Mouse (Mus musculus) c-Kit-positive CD71-positive TER-119-negative erythroid progenitor cells, embryonic 14.5 days (primary cell): ENCODE measurements around the gene Nr1i2.
A peak's percentile ranks its signal among the peaks of the same experiment; 100 is the strongest.
"Not testable (repeated sequence)": the region's sequence is repeated elsewhere in the genome, so short reads cannot be mapped to it uniquely, and the experiment has no call there.

Experiments
- DNase-seq: peaks from one replicate; pipeline ENCODE4 v3.0.0-alpha.2; 2013; ENCODE audit warnings: low read depth

Nr1i2 gene

GRCm38 (mm10) chr16:38294685-38295348 is at the start of gene Nr1i2:
TSS of gene Nr1i2 (minus strand) at chr16:38294824.
- no peak for DNase-seq

- DNase-seq = no peak
Observed at GRCm38 (mm10) chr16:38341396-38342324, 47.0 kb upstream of the Nr1i2 start, which contains the start of gene Maats1. TSS of gene Maats1 (minus strand) at chr16:38342143.

GRCm38 (mm10) chr16:38338077-38338476 is 43.5 kb upstream of the Nr1i2 start:
- not testable (repeated sequence) for DNase-seq

- no peak for DNase-seq
Observed at GRCm38 (mm10) chr16:38334431-38334830, 39.8 kb upstream of the Nr1i2 start.

GRCm38 (mm10) chr16:38329340-38329739 is 34.7 kb upstream of the Nr1i2 start:
- no peak for DNase-seq

GRCm38 (mm10) chr16:38326778-38327397 is 32.3 kb upstream of the Nr1i2 start:
- no peak for DNase-seq

GRCm38 (mm10) chr16:38324311-38324710 is 29.7 kb upstream of the Nr1i2 start:
- DNase-seq = no peak

GRCm38 (mm10) chr16:38321452-38321935 is 26.9 kb upstream of the Nr1i2 start:
- DNase-seq = peak; percentile 48

GRCm38 (mm10) chr16:38319087-38319486 is 24.5 kb upstream of the Nr1i2 start:
- no peak for DNase-seq

- no peak for DNase-seq
Observed at GRCm38 (mm10) chr16:38318492-38318891, 23.9 kb upstream of the Nr1i2 start.

GRCm38 (mm10) chr16:38308195-38308594 is 13.6 kb upstream of the Nr1i2 start:
- no peak for DNase-seq

- DNase-seq = no peak
Observed at GRCm38 (mm10) chr16:38307651-38308050, 13.0 kb upstream of the Nr1i2 start.

- DNase-seq = no peak
Observed at GRCm38 (mm10) chr16:38307221-38307605, 12.6 kb upstream of the Nr1i2 start.

GRCm38 (mm10) chr16:38306571-38307220 is 12.1 kb upstream of the Nr1i2 start:
- DNase-seq = peak; percentile 5

- DNase-seq = no peak
Observed at GRCm38 (mm10) chr16:38304460-38305194, 10.0 kb upstream of the Nr1i2 start.

GRCm38 (mm10) chr16:38302367-38302766 is 7.7 kb upstream of the Nr1i2 start:
- DNase-seq = no peak

GRCm38 (mm10) chr16:38298410-38298809 is 3.8 kb upstream of the Nr1i2 start:
- no peak for DNase-seq

- DNase-seq = no peak
Observed at GRCm38 (mm10) chr16:38295349-38295930, 816 bp upstream of the Nr1i2 start.

GRCm38 (mm10) chr16:38290151-38290550 is 4.5 kb downstream of the Nr1i2 start:
- no peak for DNase-seq

GRCm38 (mm10) chr16:38288851-38289250 is 5.8 kb downstream of the Nr1i2 start:
- DNase-seq = no peak

- DNase-seq = no peak
Observed at GRCm38 (mm10) chr16:38287762-38288161, 6.9 kb downstream of the Nr1i2 start.
